Mouse (Mus musculus) MEL (cell line): ENCODE data around the gene Ass1.

Experiments
- CTCF ChIP-seq, 3 experiments: IDR thresholded peaks in 2 of 3; conservative IDR thresholded peaks in 1 of 3; 2 replicates each; pipeline ENCODE4 v1.5.1; 2011 to 2012; ENCODE audit warnings: low read length in 3 of 3, low read depth in 2 of 3, mild to moderate bottlenecking in 2 of 3, improper control_type of control experiment in 1 of 3, inconsistent platforms in 1 of 3, mixed read lengths in 1 of 3, moderate library complexity in 1 of 3; ENCODE audit not compliant: control insufficient read depth in 1 of 3, insufficient read depth in 1 of 3, poor library complexity in 1 of 3, severe bottlenecking in 1 of 3
- MAX ChIP-seq: IDR thresholded peaks from 2 replicates; pipeline ENCODE4 v1.6.1; 2011; ENCODE audit warnings: low read length, improper control_type of control experiment
- POLR2A ChIP-seq, 2 experiments: IDR thresholded peaks; 2 replicates each; pipeline ENCODE4 v1.6.1; 2011 to 2012; ENCODE audit warnings: low read length in 2 of 2, mild to moderate bottlenecking in 2 of 2, control low read depth in 1 of 2, improper control_type of control experiment in 1 of 2, low read depth in 1 of 2, moderate library complexity in 1 of 2; ENCODE audit not compliant: control insufficient read depth in 1 of 2, insufficient read depth in 1 of 2, poor library complexity in 1 of 2
- POLR2AphosphoS5 ChIP-seq: IDR thresholded peaks from 2 replicates; pipeline ENCODE4 v1.6.1; 2012; ENCODE audit warnings: low read depth, borderline replicate concordance, mild to moderate bottlenecking, inconsistent platforms, low read length, moderate library complexity, mixed read lengths
- TAL1 ChIP-seq: IDR thresholded peaks from 2 replicates; pipeline ENCODE4 v1.6.1; 2012; ENCODE audit warnings: mild to moderate bottlenecking, inconsistent platforms, low read length, moderate library complexity, mixed read lengths

GRCm38 (mm10) chr2:31537054-31537453, 67.0 kb downstream of the Ass1 start:
- TF ChIP-seq CTCF (IDR thresholded peaks at IDR 0.05 in 2 of 3, conservative IDR thresholded peaks at IDR 0.05 in 1 of 3; ENCODE audit: control insufficient read depth in 1 of 3, insufficient read depth in 1 of 3, low read depth in 2 of 3, low read length in 3 of 3, poor library complexity in 1 of 3, severe bottlenecking in 1 of 3) (no peak), POLR2A (IDR thresholded peaks at IDR 0.05; ENCODE audit: control insufficient read depth in 1 of 2, insufficient read depth in 1 of 2, low read depth in 1 of 2, low read length in 2 of 2, poor library complexity in 1 of 2) (no peak), POLR2AphosphoS5 (no peak), MAX (no peak), TAL1 (no peak)
